Mouse (Mus musculus): ENCODE measurements at regions not wholly inside any gene's neighbourhood (a gene's known extent, or its start where the extent isn't known, plus 50 kb on each side); places are given as distances from the start of the nearest gene placed in this dataset.

DNA sequence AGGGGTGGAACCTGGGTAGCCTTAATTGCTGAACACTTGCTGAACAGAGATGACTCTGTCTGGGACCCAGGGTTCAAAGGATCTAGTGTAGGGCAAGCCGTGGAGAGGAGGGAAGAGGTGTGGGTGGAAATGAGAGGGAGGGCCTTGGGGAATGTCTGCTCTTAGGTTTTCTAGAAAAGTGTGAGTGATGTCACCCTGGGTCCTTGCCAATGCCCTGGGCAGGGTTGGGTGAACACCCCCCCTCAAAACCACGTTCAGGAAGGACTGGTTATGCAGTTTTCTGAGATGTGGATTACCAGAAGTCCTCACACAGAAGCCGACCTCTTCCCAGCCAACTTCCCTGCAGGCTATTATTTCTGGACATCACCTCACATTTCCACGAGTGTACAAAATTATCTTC, 252.4 kb upstream of the Habp2 start:
- no peak for TF ChIP-seq CTCF (IDR thresholded peaks at IDR 0.05)
- TF ChIP-seq EP300 (IDR thresholded peaks at IDR 0.05) = no peak
